Mouse (Mus musculus): ENCODE measurements around the gene Psme3. TPM values are rescaled to one million over a fixed set of nuclear protein-coding genes. Genes with fewer than 3 reads are reported as not detected.

Gene Psme3
- polyA plus RNA-seq, 1 experiment, result 103 TPM

- H3K4me3 ChIP-seq (ENCODE audit: control insufficient read depth, insufficient read depth, low read length), result peak overlapping the region; percentile 60
- DNase-seq, result no peak
- H3K27me3 ChIP-seq (ENCODE audit: control insufficient read depth, insufficient read depth, low read length), result no peaks in the 10 kb centered on the region
- H3K27ac ChIP-seq (ENCODE audit: control insufficient read depth, insufficient read depth, low read length), result no peak overlapping the region
- TF ChIP-seq POLR2A (IDR thresholded peaks at IDR 0.05; ENCODE audit: control insufficient read depth, extremely low read depth, insufficient read depth, low read length, poor library complexity), result no peak
- no peak for TF ChIP-seq CTCF (IDR thresholded peaks at IDR 0.05; ENCODE audit: borderline replicate concordance, control insufficient read depth, extremely low read depth, insufficient read depth, low read length, poor library complexity)
- peaks cover 15% of the 10 kb centered on the region for H3K4me1 ChIP-seq (replicated peaks; ENCODE audit: control insufficient read depth, insufficient read depth, low read length)
- 57% methylated on average over 12 of the region's 12 CpGs for WGBS
- no peaks in the 10 kb centered on the region for H3K36me3 ChIP-seq (ENCODE audit: control insufficient read depth, insufficient read depth, low read length)
Observed at GRCm38 (mm10) chr11:101277381-101278222, 38.4 kb upstream of the Psme3 start.

GRCm38 (mm10) chr11:101278223-101279192 lies 37.5 kb upstream of the Psme3 start, which contains the start of the genes Cntd1 and Coa3:
Gene Cntd1, plus strand, starts transcription at chr11:101279012.
Gene Coa3, minus strand, starts transcription at chr11:101279114.
- 4% methylated on average over 45 of the region's 45 CpGs for WGBS
- TF ChIP-seq CTCF (IDR thresholded peaks at IDR 0.05; ENCODE audit: borderline replicate concordance, control insufficient read depth, extremely low read depth, insufficient read depth, low read length, poor library complexity), result peak; percentile 38; the same call in 1 of the 2 replicates
- peak; percentile 44; the same call in 1 of the 2 replicates for TF ChIP-seq POLR2A (IDR thresholded peaks at IDR 0.05; ENCODE audit: control insufficient read depth, extremely low read depth, insufficient read depth, low read length, poor library complexity)
- no peak within 1 kb of the TSS for H3K27ac ChIP-seq (ENCODE audit: control insufficient read depth, insufficient read depth, low read length)
- DNase-seq, result peak; percentile 88
- peak within 1 kb of the TSS; percentile 60 for H3K4me3 ChIP-seq (ENCODE audit: control insufficient read depth, insufficient read depth, low read length)
- peaks cover 15% of the 10 kb centered on the region for H3K4me1 ChIP-seq (replicated peaks; ENCODE audit: control insufficient read depth, insufficient read depth, low read length)
- no peaks in the 10 kb centered on the region for H3K36me3 ChIP-seq (ENCODE audit: control insufficient read depth, insufficient read depth, low read length)
- H3K27me3 ChIP-seq (ENCODE audit: control insufficient read depth, insufficient read depth, low read length), result no peaks in the 10 kb centered on the region

- Histone ChIP-seq H3K27ac (ENCODE audit: control insufficient read depth, insufficient read depth, low read length) (no peak overlapping the region), H3K4me3 (ENCODE audit: control insufficient read depth, insufficient read depth, low read length) (peak overlapping the region; percentile 33)
- TF ChIP-seq CTCF (IDR thresholded peaks at IDR 0.05; ENCODE audit: borderline replicate concordance, control insufficient read depth, extremely low read depth, insufficient read depth, low read length, poor library complexity) (no peak), POLR2A (IDR thresholded peaks at IDR 0.05; ENCODE audit: control insufficient read depth, extremely low read depth, insufficient read depth, low read length, poor library complexity) (no peak)
Observed at GRCm38 (mm10) chr11:101279193-101279569, 36.8 kb upstream of the Psme3 start.

GRCm38 (mm10) chr11:101280837-101281236 lies 35.2 kb upstream of the Psme3 start:
- TF ChIP-seq POLR2A (IDR thresholded peaks at IDR 0.05; ENCODE audit: control insufficient read depth, extremely low read depth, insufficient read depth, low read length, poor library complexity) (no peak), CTCF (IDR thresholded peaks at IDR 0.05; ENCODE audit: borderline replicate concordance, control insufficient read depth, extremely low read depth, insufficient read depth, low read length, poor library complexity) (no peak)
- Histone ChIP-seq H3K4me1 (replicated peaks; ENCODE audit: control insufficient read depth, insufficient read depth, low read length) (peaks cover 15% of the 10 kb centered on the region), H3K4me3 (ENCODE audit: control insufficient read depth, insufficient read depth, low read length) (no peak overlapping the region), H3K36me3 (ENCODE audit: control insufficient read depth, insufficient read depth, low read length) (0 out of 2 replicates have a peak, but pooled peaks cover 1% of the 10 kb centered on the region), H3K27ac (ENCODE audit: control insufficient read depth, insufficient read depth, low read length) (no peak overlapping the region), H3K27me3 (ENCODE audit: control insufficient read depth, insufficient read depth, low read length) (no peaks in the 10 kb centered on the region)
- WGBS, result 80% methylated on average over 7 of the region's 7 CpGs
- no peak for DNase-seq

More at GRCm38 (mm10) chr11:101279193-101279569, 36.8 kb upstream of the Psme3 start:
- DNase-seq, result no peak
- no peaks in the 10 kb centered on the region for H3K36me3 ChIP-seq (ENCODE audit: control insufficient read depth, insufficient read depth, low read length)
- peaks cover 15% of the 10 kb centered on the region for H3K4me1 ChIP-seq (replicated peaks; ENCODE audit: control insufficient read depth, insufficient read depth, low read length)
- 67% methylated on average over 14 of the region's 14 CpGs for WGBS
- no peaks in the 10 kb centered on the region for H3K27me3 ChIP-seq (ENCODE audit: control insufficient read depth, insufficient read depth, low read length)

- Histone ChIP-seq H3K4me3 (ENCODE audit: control insufficient read depth, insufficient read depth, low read length) (no peak overlapping the region), H3K4me1 (replicated peaks; ENCODE audit: control insufficient read depth, insufficient read depth, low read length) (peaks cover 8% of the 10 kb centered on the region), H3K27ac (ENCODE audit: control insufficient read depth, insufficient read depth, low read length) (no peak overlapping the region), H3K27me3 (ENCODE audit: control insufficient read depth, insufficient read depth, low read length) (no peaks in the 10 kb centered on the region), H3K36me3 (ENCODE audit: control insufficient read depth, insufficient read depth, low read length) (peaks cover 13% of the 10 kb centered on the region)
- DNase-seq, result no peak
- TF ChIP-seq CTCF (IDR thresholded peaks at IDR 0.05; ENCODE audit: borderline replicate concordance, control insufficient read depth, extremely low read depth, insufficient read depth, low read length, poor library complexity) (no peak), POLR2A (IDR thresholded peaks at IDR 0.05; ENCODE audit: control insufficient read depth, extremely low read depth, insufficient read depth, low read length, poor library complexity) (no peak)
- WGBS, result 89% methylated on average over 5 of the region's 5 CpGs
Observed at GRCm38 (mm10) chr11:101282896-101283295, 33.1 kb upstream of the Psme3 start.

GRCm38 (mm10) chr11:101283805-101284204 lies 32.2 kb upstream of the Psme3 start:
- DNase-seq, result no peak
- 89% methylated on average over 4 of the region's 4 CpGs for WGBS
- no peak for TF ChIP-seq CTCF (IDR thresholded peaks at IDR 0.05; ENCODE audit: borderline replicate concordance, control insufficient read depth, extremely low read depth, insufficient read depth, low read length, poor library complexity)

More at GRCm38 (mm10) chr11:101283805-101284204, 32.2 kb upstream of the Psme3 start:
- H3K27me3 ChIP-seq (ENCODE audit: control insufficient read depth, insufficient read depth, low read length), result no peaks in the 10 kb centered on the region
- H3K27ac ChIP-seq (ENCODE audit: control insufficient read depth, insufficient read depth, low read length), result no peak overlapping the region
- H3K4me3 ChIP-seq (ENCODE audit: control insufficient read depth, insufficient read depth, low read length), result no peak overlapping the region
- H3K4me1 ChIP-seq (replicated peaks; ENCODE audit: control insufficient read depth, insufficient read depth, low read length), result peaks cover 4% of the 10 kb centered on the region
- H3K36me3 ChIP-seq (ENCODE audit: control insufficient read depth, insufficient read depth, low read length), result peaks cover 20% of the 10 kb centered on the region
